Mouse (Mus musculus): Measurements from ENCODE around the gene Stk16.

Stk16 gene

GRCm38 (mm10) chr1:75210136-75211087, at the start of gene Stk16, which contains the start of gene Glb1l:
TSS of gene Stk16 (plus strand) at chr1:75210838.
TSS of gene Glb1l (minus strand) at chr1:75210813.
- DNase-seq (ENCODE audit: low read depth, low spot score): peak; percentile 95

GRCm38 (mm10) chr1:75168093-75168471, 42.6 kb upstream of the Stk16 start:
- no peak for DNase-seq (ENCODE audit: low read depth, low spot score)

GRCm38 (mm10) chr1:75168472-75169464, 41.9 kb upstream of the Stk16 start, which contains the start of gene Zfand2b:
TSS of gene Zfand2b (plus strand) at chr1:75168646.
- peak; percentile 98 for DNase-seq (ENCODE audit: low read depth, low spot score)

- DNase-seq (ENCODE audit: low read depth, low spot score): peak; percentile 62
Measured at GRCm38 (mm10) chr1:75179334-75180104, 31.1 kb upstream of the Stk16 start.

- peak; percentile 96 for DNase-seq (ENCODE audit: low read depth, low spot score)
Measured at GRCm38 (mm10) chr1:75180105-75180590, 30.5 kb upstream of the Stk16 start, which contains the start of gene Abcb6. TSS of gene Abcb6 (minus strand) at chr1:75180392.

GRCm38 (mm10) chr1:75180741-75181140, 29.9 kb upstream of the Stk16 start:
- peak; percentile 17 for DNase-seq (ENCODE audit: low read depth, low spot score)

- DNase-seq (ENCODE audit: low read depth, low spot score): no peak
Measured at GRCm38 (mm10) chr1:75181377-75181870, 29.2 kb upstream of the Stk16 start.

- peak; percentile 41 for DNase-seq (ENCODE audit: low read depth, low spot score)
Measured at GRCm38 (mm10) chr1:75182160-75182559, 28.5 kb upstream of the Stk16 start.

- no peak for DNase-seq (ENCODE audit: low read depth, low spot score)
Measured at GRCm38 (mm10) chr1:75185495-75185894, 25.1 kb upstream of the Stk16 start.

- DNase-seq (ENCODE audit: low read depth, low spot score): no peak
Measured at GRCm38 (mm10) chr1:75187126-75187525, 23.5 kb upstream of the Stk16 start.

GRCm38 (mm10) chr1:75187914-75188483, 22.6 kb upstream of the Stk16 start:
- DNase-seq (ENCODE audit: low read depth, low spot score): no peak

GRCm38 (mm10) chr1:75190577-75190976, 20.1 kb upstream of the Stk16 start:
- DNase-seq (ENCODE audit: low read depth, low spot score): no peak

GRCm38 (mm10) chr1:75191258-75191621, 19.4 kb upstream of the Stk16 start:
- no peak for DNase-seq (ENCODE audit: low read depth, low spot score)

GRCm38 (mm10) chr1:75191622-75192402, 18.8 kb upstream of the Stk16 start, which contains the start of the genes Ankzf1 and Atg9a:
TSS of gene Ankzf1 (plus strand) at chr1:75192151.
TSS of gene Atg9a (minus strand) at chr1:75192196.
- DNase-seq (ENCODE audit: low read depth, low spot score): peak; percentile 99

GRCm38 (mm10) chr1:75192452-75192851, 18.2 kb upstream of the Stk16 start:
- no peak for DNase-seq (ENCODE audit: low read depth, low spot score)

GRCm38 (mm10) chr1:75201236-75201635, 9.4 kb upstream of the Stk16 start:
- DNase-seq (ENCODE audit: low read depth, low spot score): no peak

GRCm38 (mm10) chr1:75208967-75209678, 1.5 kb upstream of the Stk16 start:
- DNase-seq (ENCODE audit: low read depth, low spot score): peak; percentile 71

GRCm38 (mm10) chr1:75211141-75211708, 587 bp downstream of the Stk16 start:
- DNase-seq (ENCODE audit: low read depth, low spot score): no peak

Data from ZHBTc4 (cell line).